Mouse (Mus musculus) T-cell, adult 2 months (primary cell): ENCODE measurements around the gene Cd5l.
"Not testable (repeated sequence)": the region's sequence is repeated elsewhere in the genome, so short reads cannot be mapped to it uniquely, and the experiment has no call there.

Source experiments
- DNase-seq: peaks from one replicate; pipeline ENCODE4 v3.0.0; 2022; ENCODE audit warnings: low spot score

The Cd5l gene

DNA sequence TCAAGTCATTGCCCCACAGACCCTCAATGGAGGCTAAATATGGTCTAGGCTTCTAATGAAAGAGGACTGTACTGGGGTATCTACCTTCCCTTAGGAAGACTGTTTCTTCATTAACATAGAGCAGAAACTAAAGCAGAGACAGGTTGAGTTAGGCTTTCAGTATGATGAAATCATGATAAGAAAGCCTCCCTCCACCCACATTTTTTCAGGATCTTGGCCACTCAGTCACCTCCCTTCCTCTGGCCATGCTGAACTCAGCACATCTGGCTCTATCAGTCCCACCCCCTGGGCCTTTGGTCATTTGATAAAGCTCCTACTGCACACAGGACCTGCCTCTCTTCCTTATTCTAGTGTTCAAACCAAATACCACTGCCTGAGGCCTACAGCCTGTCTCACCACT lies at the start of gene Cd5l:
Cd5l (plus strand) TSS at position 301 of the 400 bp plus-strand sequence.
- DNase-seq: no peak

DNA sequence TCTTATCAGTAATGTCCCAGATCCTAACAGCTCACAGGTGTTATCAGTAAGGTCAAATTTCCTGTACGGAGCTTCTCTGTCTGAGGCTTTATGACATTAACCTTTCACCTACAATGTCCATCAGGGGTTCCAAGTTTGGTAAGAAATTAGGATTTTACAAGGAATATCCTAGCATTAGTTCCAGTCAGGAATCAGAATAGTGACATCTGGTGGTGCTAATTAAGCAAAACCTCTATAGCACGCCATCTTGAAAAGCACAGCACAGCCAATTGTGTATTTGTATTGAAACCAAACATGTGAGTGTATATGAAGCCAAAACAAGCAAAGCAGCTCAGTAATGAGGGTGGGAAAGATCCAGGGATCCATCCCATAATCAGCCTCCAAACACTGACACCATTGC lies 47.8 kb upstream of the Cd5l start:
- DNase-seq: no peak

DNA sequence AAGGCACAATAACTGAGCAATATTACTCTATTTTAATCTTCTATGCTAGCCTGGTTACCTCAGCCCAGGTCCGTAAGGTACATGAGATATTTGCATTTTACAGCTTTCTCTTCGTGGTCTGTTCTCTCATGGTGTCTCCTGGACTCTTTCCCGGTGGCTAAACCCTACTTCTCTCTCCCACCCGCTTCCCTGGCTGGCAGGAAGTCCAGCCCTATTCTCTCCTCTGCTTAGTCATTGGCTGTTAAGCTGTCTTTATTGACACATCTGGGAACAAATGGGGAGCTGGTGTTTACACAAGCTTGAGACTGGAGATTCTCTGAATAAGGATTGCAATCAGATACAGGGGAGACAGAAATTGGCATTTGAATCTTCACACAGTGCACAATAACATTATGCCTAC lies 35.1 kb upstream of the Cd5l start:
- DNase-seq: no peak

DNA sequence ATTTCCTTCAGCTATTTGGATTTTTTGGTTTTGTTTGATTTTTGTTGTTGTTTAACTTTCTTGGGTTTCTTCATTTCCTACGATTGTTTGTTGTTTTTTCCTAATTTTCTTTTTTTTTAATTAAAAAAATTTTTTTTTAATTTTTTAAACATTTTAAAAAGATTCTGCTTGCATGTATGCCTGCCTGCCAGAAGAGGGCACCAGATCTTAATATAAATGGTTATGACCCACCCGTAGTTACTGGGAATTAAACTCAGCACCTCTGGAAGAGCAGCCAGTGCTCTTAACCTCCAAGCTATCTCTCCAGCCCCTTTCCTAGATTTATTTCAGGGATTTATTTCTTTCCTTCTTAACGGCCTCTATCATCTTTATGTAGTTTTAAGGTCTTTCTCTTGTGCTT lies 33.9 kb upstream of the Cd5l start:
- no peak for DNase-seq

DNA sequence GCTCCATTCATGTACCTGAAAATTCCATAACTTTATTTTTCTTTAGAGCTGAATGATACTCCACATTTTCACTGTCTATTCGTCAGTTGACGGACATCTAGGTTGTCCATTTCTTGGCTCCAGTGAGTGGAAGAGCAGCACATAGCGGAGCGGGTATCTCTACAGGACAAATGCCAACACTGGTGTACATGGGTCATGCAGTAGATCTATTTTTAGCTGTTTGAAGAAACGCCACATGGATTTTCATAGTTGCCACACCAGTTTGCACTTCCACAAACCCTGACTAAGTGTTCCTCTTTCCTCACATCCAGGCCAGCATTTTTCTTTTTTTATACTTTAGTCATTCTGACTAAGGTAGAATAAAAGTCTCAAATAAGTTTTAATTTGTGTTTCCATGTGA lies 19.8 kb upstream of the Cd5l start:
- no peak for DNase-seq

DNA sequence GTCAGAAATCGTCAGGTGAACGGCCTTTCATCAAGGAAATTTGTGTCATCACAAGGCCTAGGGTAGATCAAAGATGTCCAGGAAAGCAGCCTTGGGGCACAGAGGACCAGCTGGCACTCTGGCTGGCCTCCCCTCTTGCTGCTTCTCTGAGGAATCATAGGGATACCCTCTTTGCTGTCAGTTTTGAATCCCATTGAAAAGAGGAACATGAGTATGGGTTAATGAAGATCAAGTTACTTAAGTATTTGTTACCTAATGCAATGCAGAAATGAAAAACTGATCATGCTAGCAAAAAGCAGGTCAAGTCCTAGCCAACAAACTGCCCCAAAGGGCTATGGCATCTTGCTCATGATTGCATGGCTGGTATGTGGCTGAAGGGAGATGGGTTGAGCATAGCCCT lies 6.7 kb upstream of the Cd5l start:
- not testable (repeated sequence) for DNase-seq

DNA sequence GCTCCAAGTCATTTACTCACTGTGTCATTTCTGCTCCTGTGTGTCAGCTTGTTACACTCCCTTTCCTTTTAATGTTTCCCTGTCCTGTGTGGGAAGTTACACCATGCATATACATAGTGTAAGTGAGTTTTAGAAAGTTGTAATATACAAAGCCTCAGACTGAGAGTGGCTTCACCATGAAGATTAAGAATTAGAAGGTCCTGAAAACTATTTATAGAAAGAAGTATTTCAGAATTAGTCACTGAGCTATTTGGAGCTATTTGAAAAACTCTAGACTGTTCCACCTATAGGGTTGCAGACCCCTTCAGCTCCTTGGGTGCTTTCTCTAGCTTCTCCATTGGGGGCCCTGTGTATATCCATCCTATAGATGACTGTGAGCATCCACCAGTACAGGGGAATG lies 1.5 kb downstream of the Cd5l start:
- DNase-seq: no peak

DNA sequence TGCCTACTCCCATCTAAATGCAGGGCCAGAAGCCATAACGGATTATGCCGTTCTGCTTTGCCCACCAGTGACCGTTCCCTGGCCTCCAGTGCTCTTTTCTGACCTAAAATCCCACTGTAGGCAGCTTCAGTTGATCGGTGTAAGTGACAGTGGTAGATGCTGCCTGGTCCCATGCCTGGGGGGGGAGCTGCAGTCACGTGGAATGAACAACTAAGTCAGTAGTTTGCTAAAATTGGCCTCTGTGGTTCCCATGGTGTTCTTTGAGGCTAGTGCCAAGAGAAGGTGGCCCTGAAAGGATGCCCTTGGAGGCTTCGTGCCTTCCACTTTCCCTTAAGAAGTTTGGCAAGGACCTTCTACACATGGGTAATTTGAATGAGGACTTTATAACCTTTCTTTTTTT lies 2.8 kb downstream of the Cd5l start:
- no peak for DNase-seq

DNA sequence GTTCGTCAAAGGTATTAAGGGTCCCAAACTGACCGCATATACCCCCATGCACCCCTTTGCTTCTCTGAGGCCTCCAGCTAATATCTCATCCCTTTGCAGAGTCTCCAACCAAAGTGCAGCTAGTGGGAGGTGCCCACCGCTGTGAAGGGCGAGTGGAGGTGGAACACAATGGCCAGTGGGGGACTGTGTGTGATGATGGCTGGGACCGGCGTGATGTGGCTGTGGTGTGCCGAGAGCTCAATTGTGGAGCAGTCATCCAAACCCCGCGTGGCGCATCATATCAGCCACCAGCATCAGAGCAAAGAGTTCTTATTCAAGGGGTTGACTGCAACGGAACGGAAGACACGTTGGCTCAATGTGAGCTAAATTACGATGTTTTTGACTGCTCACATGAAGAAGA lies 8.0 kb downstream of the Cd5l start:
- DNase-seq: no peak

DNA sequence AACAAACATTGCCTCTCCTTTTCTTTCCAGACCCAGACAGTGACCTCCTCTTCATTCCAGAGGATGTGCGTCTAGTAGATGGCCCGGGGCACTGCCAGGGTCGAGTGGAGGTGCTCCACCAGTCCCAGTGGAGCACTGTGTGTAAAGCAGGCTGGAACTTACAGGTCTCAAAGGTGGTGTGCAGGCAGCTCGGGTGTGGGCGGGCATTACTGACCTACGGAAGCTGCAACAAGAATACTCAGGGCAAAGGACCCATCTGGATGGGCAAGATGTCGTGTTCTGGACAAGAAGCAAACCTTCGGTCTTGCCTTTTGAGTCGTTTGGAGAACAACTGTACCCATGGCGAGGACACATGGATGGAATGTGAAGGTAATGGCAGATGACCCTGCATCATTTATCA lies 9.8 kb downstream of the Cd5l start:
- no peak for DNase-seq

DNA sequence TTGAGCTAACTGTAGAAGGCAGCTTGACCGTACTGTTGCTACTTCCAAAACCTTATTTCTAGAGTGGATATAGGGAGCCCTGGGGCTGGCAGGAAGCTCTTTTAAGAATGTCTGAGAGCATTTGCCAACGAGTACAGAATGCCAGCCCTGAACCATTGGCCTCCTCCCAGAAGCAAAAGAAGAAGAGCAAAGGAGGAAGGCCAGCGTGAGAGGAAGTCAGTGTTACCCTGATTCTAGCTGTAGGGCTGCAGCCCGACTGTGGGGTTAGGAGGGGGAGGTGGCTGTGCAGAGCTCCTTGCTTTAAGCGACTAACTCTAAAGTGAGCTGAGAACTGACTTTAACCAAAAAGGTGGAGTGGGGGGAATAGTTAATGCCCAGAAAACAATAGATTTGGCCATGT lies 11.5 kb downstream of the Cd5l start:
- no peak for DNase-seq

DNA sequence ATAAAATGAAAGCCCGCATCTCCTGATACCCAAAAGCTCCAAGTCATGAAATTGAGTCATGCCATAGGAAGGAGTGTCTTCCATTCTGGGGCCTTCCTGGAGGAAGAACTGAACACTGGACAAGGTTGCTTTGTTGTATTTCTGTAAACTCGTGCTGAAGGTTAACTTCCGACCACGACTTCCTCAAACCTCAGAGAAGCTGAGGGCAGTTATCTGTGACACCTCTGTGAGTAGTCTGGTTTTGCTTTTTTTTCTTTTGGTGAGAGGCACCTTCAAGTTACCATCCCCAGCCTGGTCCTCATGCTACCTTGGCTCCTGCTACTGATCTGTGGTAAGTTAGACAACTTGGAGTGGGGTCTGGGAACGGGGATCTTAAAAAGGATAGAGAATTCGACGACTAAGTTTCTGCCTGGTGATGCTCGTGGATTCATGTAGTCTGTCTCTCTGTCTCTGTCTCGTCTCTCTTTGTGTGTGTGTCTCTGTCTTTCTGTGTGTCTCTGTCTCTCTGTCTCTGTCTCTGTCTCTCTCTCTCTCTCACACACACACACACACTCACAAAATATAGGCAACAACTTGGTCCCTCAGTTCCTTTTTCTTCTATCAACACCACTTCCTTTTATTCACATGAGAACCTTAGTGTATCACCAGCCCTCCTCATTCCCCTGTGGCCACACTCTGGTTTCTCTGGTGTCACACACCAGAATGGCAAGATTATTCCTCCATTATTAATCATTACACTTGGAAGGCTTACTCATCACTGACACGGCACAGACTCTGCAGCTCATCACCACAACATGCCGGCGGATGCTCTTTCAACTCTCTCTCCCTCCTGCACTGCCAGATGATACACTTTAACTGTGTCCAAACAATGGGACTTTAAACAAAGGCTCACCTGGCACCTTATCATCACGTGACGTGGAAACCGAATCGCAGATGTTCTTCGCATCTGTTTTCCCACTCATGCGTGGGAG lies 18.8 kb downstream of the Cd5l start, which contains the start of gene Fcrl1:
Fcrl1 (plus strand) TSS at position 193 of the 971 bp plus-strand sequence.
- peak; percentile 7 for DNase-seq

DNA sequence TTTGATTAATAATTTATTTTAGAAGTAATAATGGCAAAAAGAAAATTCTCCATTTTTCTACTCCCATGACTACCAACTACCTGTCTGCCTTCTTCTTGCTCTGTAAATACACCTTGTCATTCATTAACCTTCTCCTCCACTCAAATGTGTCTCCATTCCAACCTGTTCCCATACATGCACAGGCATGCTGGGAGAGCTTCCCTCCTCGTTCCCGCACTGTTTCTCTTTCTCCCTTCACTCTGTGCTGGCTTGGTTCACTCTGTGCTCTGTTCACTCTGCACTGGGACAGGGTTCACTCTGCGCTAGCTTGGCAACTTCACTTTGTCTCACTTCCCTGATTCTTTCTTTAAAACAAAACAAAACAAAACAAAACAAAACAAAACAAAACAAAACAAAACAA lies 19.5 kb downstream of the Cd5l start:
- DNase-seq: no peak

DNA sequence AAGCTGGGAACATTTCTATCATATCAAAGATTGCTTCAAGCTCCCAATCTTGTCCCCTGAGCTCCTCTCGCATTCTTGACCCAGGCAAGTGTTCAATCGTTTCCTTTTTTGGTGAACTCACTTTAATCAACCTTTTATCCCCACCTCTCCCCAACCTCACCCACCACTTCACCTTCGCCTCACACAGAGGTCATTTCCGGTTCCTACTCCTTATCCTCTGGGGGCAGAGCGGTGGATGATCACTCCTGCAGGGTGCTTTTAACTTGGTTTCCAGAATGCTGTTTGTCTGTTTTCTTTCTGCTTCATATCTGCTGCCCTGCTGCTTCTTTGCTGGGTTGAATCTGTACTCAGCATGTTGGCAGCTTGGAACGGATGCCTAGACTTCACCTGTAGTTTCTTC lies 20.0 kb downstream of the Cd5l start:
- no peak for DNase-seq

DNA sequence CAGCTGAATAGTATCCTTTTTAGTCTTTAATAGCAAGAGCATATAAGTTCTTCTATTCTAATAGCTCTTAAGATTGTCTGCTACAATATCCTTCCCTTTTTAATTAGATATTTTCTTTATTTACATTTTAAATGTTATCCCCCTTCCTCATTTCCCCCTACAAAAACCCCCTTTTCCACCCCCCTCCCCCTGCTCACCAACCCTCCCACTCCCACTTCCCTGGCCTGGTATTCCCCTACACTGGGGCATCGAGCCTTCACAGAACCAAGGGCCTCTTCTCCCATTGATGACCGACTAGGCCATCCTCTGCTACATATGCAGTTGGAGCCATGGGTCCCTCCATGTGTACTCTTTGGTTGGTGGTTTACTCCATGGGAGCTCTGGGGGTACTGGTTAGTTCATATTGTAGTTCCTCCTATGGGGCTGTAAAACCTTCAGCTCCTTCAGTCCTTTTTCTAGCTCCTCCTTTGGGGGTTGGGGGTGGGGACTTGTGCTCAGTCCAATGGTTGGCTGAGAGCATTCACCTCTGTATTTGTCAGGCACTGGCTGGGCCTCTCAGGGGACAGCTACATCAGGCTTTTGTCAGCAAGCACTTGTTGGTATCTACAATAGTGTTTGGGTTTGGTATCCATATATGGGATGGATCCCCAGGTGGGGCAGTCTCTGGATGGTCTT lies 22.1 kb downstream of the Cd5l start:
- not testable (repeated sequence) for DNase-seq

DNA sequence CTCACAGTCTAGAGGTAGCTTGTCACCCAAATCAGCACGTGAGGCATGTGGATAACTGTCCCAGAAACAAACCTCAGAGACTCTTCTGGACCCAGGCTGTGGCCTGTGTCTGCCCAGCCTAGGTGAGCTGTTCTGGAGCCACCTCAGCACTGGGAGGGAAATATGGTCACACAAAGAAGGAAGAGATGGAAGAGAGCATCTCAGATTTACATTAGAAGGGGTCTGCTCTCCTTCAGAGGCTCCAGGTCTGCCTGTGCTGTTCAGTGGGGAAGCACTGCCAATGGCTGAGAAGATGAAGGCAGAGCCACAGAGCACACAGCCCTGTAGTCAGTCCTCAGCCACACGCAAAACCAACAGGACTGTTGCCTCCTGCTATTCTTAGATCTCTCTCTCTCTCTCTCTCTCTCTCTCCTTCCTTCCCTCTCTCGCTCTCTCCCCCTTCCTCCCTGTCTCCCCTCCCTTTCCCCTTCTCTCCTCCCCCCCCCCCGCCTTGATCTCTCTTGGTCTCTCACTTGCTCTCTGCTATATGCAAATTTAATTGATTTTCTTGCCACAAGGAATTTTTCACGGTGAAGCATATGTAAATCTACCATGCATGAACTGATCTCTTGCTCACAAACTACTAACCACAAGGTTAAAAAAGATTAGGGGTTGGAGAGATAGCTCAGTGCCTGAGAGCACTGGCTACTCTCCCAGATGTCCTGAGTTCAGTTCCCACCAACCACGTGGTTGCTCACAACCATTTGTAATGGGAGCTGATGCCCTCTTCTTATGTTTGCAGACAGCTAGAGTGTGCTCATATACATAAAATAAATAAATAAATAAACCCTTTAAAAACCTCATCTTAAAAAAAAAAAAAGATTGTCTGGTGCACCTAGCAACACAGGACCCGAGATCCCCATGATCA lies 24.4 kb downstream of the Cd5l start:
- DNase-seq: no peak

DNA sequence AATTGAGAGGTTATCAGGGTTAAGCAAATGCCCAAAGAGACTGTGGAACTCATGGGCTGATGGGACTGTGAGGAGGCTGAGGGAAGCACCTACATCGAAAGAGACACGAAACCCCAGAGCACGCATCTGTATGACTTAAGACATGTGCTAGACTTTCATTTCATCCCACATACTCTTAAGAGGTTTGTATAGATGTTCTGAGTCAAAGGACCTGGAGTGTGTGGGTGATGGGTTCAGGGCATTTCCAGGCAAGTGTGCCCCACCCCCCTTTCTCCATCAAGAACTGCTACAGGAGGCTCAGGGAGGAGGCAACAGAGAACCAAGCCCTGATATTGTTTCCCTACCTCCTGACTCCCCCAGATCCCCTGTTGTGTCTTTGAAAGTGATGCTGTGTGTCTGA lies 25.6 kb downstream of the Cd5l start:
- no peak for DNase-seq

DNA sequence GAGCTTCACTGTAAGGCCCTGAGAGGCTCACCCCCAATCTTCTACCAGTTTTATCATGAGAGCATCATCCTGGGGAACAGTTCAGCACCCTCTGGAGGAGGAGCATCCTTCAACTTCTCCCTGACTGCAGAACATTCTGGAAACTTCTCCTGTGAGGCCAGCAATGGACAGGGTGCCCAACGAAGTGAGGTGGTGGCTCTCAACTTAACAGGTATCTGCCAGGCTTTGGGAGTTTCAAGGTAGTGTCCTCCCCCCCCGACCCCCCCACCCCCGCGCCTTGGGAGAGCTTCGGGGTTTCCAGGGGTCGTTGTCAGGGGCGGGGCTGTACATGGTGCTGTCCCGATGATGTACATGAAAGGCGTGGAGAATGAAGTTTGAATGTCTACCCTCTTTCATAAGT lies 27.4 kb downstream of the Cd5l start:
- DNase-seq: no peak

DNA sequence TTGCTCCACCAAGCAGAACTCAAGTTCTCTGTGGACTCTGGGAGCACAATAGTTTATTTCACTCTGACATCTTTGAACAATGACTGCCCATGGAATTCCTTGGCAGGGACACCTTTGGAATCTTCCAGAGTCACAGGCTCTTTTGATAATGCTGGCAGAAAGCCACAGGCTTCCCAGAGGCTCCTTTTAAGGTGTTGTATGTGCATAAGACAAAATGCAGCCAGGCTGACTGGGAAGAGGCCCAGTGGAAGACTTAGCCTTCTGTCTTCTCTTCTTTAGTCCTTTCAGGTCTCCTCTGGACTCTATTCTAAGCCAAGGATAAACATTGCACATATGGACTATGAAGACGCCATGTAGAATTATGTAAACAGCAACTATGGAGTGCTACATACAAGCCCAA lies 33.3 kb downstream of the Cd5l start:
- DNase-seq: no peak

DNA sequence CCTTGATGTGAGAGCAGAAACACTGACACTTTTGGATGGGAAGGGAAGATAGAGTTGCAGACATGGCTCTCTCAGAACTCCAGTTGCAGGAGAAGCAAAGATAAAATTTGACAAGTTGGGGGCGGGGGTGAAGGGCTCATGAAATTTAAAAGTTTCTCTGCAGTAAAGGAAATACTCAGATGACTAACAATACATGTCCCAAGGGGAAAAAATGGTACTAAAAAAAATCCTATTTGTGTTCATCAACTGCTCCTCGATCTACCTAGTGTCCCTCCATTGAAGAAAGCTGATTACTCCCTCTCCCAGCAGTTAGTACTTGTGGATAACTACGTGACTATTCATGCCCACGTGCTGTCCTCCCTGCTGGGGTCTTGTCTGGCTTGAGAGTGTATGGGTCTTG lies 41.1 kb downstream of the Cd5l start:
- no peak for DNase-seq

DNA sequence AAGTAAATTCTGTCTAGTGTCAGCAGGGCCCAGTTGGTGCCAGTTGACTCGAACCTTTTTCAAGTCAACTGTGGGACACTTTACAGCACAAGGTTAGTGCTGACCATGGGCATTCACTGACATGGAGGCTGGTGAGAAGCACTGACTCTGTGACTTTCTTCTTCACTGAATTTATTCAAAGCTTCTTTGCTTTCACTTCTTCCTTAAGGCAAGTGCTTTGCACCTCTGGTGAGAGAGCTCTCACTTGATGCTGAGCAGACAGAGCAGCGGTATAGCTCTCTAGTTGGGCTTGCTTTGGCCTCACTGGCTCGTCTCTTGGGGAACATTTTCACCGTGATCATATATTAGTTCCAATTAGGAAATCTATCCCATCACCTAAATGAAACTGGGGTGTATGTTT lies 42.2 kb downstream of the Cd5l start:
- DNase-seq: no peak

DNA sequence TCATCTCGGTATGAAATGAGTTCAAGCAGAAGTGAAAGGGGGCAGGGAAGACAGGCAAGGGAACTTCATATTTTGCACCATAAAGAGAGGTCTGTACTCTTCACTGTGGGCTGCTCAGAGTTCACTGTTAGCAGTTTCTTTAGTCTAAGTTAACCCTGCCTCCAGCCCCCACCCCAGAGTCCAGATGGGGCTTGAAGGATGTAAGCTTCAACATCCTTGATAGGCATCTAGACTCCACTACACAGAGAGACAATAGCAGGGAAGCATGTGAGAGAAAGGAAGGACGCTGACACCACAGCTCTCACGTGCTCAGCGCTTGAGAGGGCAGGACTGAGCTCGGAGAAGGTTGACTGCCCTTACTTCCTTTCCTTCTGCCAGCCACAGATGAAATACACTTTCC lies 43.6 kb downstream of the Cd5l start:
- DNase-seq: peak; percentile 47
